Mouse (Mus musculus) lung, postnatal 0 days (tissue): Measurements from ENCODE around the gene Slc4a4. TPM values are rescaled to one million over a fixed set of nuclear protein-coding genes. Genes with fewer than 3 reads are reported as not detected.
"Not testable (repeated sequence)": the region's sequence is repeated elsewhere in the genome, so short reads cannot be mapped to it uniquely, and the experiment has no call there.

ENCODE experiments used
- ATAC-seq: fragments of 200-750 bp; cut with Nextera tagmentation; 2 replicates; pipeline ENCODE4 v1.8.0; 2017; ENCODE audit warnings: moderate library complexity
- DNase-seq: peaks from one replicate; pipeline ENCODE4 v3.0.0-alpha.2; 2016; ENCODE audit warnings: low spot score
- H3K27ac ChIP-seq: fragments of 300-500 bp; sonication (generic); 2 replicates; pipeline ENCODE4 v1.5.1; 2014; ENCODE audit warnings: antibody characterized with exemption, mild to moderate bottlenecking, low read length, mixed read lengths
- H3K27me3 ChIP-seq: fragments of 300-500 bp; sonication (generic); replicated peaks from 2 replicates; pipeline ENCODE4 v1.6.1; 2014; ENCODE audit warnings: low read length, mixed read lengths; ENCODE audit not compliant: insufficient read depth
- H3K36me3 ChIP-seq: fragments of 300-500 bp; sonication (generic); 2 replicates; pipeline ENCODE4 v1.6.1; 2014; ENCODE audit warnings: low read length, mixed read lengths; ENCODE audit not compliant: insufficient read depth
- H3K4me1 ChIP-seq: fragments of 300-500 bp; sonication (generic); 2 replicates; pipeline ENCODE4 v1.6.1; 2014; ENCODE audit warnings: antibody characterized with exemption, low read depth, low read length, mixed read lengths; ENCODE audit not compliant: insufficient read depth
- H3K4me2 ChIP-seq: fragments of 300-500 bp; sonication (generic); replicated peaks from 2 replicates; pipeline ENCODE4 v1.6.1; 2014; ENCODE audit warnings: low read depth, mild to moderate bottlenecking, low read length, moderate library complexity, mixed read lengths
- H3K4me3 ChIP-seq: fragments of 300-500 bp; sonication (generic); 2 replicates; pipeline ENCODE4 v1.5.1; 2014; ENCODE audit warnings: low read depth, low read length
- H3K9ac ChIP-seq: fragments of 300-500 bp; sonication (generic); replicated peaks from 2 replicates; pipeline ENCODE4 v1.6.1; 2014; ENCODE audit warnings: low read depth, mild to moderate bottlenecking
- H3K9me3 ChIP-seq: fragments of 300-500 bp; sonication (generic); 2 replicates; pipeline ENCODE4 v1.6.1; 2016; ENCODE audit warnings: low read length, mixed read lengths
- CTCF ChIP-seq: IDR thresholded peaks from 2 replicates; pipeline ENCODE4 v1.5.1; 2016; ENCODE audit warnings: antibody characterized with exemption, mild to moderate bottlenecking
- EP300 ChIP-seq: IDR thresholded peaks from 2 replicates; pipeline ENCODE4 v1.6.1; 2016; ENCODE audit warnings: antibody characterized with exemption, mild to moderate bottlenecking, control low read depth
- WGBS: fragments of 180-500 bp; shearing (Covaris S2); extraction: QIAGEN DNeasy Blood & Tissue Kit; methylation state at CpG from one replicate; pipeline ENCODE4 v1.1.7; 2014; 5-methylcytosine and 5-hydroxymethylcytosine counted together
- polyA plus RNA-seq: library from polyadenylated mRNA; unstranded; fragments of >200 nt; fragmentation: Nextera tagmentation; extraction: Ambion mirVana; gene quantifications from 2 replicates; pipeline ENCODE4 v1.2.1, GENCODE M21; 2015

Slc4a4 gene
- polyA plus RNA-seq, 1 experiment from 2014 or later: 2.9 TPM

GRCm38 (mm10) chr5:88982040-88982736 is 95.6 kb downstream of the Slc4a4 start:
- Histone ChIP-seq H3K27ac (no peak overlapping the region), H3K4me3 (no peak overlapping the region), H3K9me3 (no peaks in the 10 kb centered on the region), H3K27me3 (no peaks in the 10 kb centered on the region), H3K4me1 (no peaks in the 10 kb centered on the region), H3K4me2 (no peak overlapping the region), H3K36me3 (no peaks in the 10 kb centered on the region), H3K9ac (no peak overlapping the region)
- DNase-seq (no peak), ATAC-seq (no peak)
- 55% methylated on average over 3 of the region's 3 CpGs for WGBS
- no peak for TF ChIP-seq EP300
- no peak for TF ChIP-seq CTCF

- DNase-seq (no peak), ATAC-seq (no peak)
- Histone ChIP-seq H3K27ac (no peak overlapping the region), H3K27me3 (no peaks in the 10 kb centered on the region), H3K9me3 (no peaks in the 10 kb centered on the region), H3K4me1 (no peaks in the 10 kb centered on the region), H3K4me2 (no peak overlapping the region), H3K4me3 (no peak overlapping the region), H3K9ac (no peak overlapping the region), H3K36me3 (no peaks in the 10 kb centered on the region)
- 99% methylated on average over 2 of the region's 2 CpGs for WGBS
- TF ChIP-seq EP300: no peak
- TF ChIP-seq CTCF: no peak
These were observed 96.6 kb downstream of the Slc4a4 start for GRCm38 (mm10) chr5:88983170-88983569.

GRCm38 (mm10) chr5:88983652-88984051 is 97.0 kb downstream of the Slc4a4 start:
- Histone ChIP-seq H3K27ac (no peak overlapping the region), H3K4me1 (no peaks in the 10 kb centered on the region), H3K36me3 (no peaks in the 10 kb centered on the region), H3K9ac (no peak overlapping the region), H3K4me2 (no peak overlapping the region), H3K27me3 (no peaks in the 10 kb centered on the region), H3K9me3 (no peaks in the 10 kb centered on the region), H3K4me3 (no peak overlapping the region)
- ATAC-seq (no peak), DNase-seq (no peak)
- TF ChIP-seq EP300 (no peak), CTCF (no peak)
- WGBS: 85% methylated on average over 7 of the region's 7 CpGs

GRCm38 (mm10) chr5:88989018-88989417 is 102.4 kb downstream of the Slc4a4 start:
- H3K4me1 ChIP-seq: no peaks in the 10 kb centered on the region
- H3K4me2 ChIP-seq: no peak overlapping the region
- no peaks in the 10 kb centered on the region for H3K27me3 ChIP-seq
- no peak overlapping the region for H3K27ac ChIP-seq
- H3K9ac ChIP-seq: no peak overlapping the region
- H3K36me3 ChIP-seq: no peaks in the 10 kb centered on the region
- no peak for DNase-seq
- ATAC-seq: no peak
- H3K4me3 ChIP-seq: no peak overlapping the region
- TF ChIP-seq CTCF (0 out of 2 replicates have a peak, but pooled peaks have one; percentile 3), EP300 (no peak)
- no peaks in the 10 kb centered on the region for H3K9me3 ChIP-seq

GRCm38 (mm10) chr5:88990196-88990747 is 103.7 kb downstream of the Slc4a4 start:
- no peaks in the 10 kb centered on the region for H3K27me3 ChIP-seq
- ATAC-seq (no peak), DNase-seq (no peak)
- WGBS: 66% methylated on average over 9 of the region's 9 CpGs
- H3K9ac ChIP-seq: no peak overlapping the region
- TF ChIP-seq EP300 (no peak), CTCF (no peak)
- no peak overlapping the region for H3K4me2 ChIP-seq
- no peaks in the 10 kb centered on the region for H3K9me3 ChIP-seq
- no peak overlapping the region for H3K27ac ChIP-seq
- H3K4me1 ChIP-seq: no peaks in the 10 kb centered on the region
- H3K36me3 ChIP-seq: no peaks in the 10 kb centered on the region
- H3K4me3 ChIP-seq: no peak overlapping the region

- H3K4me1 ChIP-seq, H3K4me3 ChIP-seq, H3K36me3 ChIP-seq, H3K27ac ChIP-seq, H3K9me3 ChIP-seq, H3K4me2 ChIP-seq, H3K27me3 ChIP-seq, H3K9ac ChIP-seq: not testable (repeated sequence)
- ATAC-seq: peak; percentile 41; the same call in 1 of the 2 replicates
- WGBS: 44% methylated on average over 2 of the region's 2 CpGs
- peak; percentile 26 for DNase-seq
These were observed 104.7 kb downstream of the Slc4a4 start for GRCm38 (mm10) chr5:88991309-88991708.
